Mouse (Mus musculus) left cerebral cortex, adult 9 months (tissue): Measurements from ENCODE around the gene Il20rb.
A peak's percentile ranks its signal among the peaks of the same experiment; 100 is the strongest.

Experiments used
- DNase-seq, 2 experiments: peaks; one replicate each; pipeline ENCODE4 v3.0.0; 2022; ENCODE audit warnings: low spot score in 2 of 2

Il20rb gene

DNA sequence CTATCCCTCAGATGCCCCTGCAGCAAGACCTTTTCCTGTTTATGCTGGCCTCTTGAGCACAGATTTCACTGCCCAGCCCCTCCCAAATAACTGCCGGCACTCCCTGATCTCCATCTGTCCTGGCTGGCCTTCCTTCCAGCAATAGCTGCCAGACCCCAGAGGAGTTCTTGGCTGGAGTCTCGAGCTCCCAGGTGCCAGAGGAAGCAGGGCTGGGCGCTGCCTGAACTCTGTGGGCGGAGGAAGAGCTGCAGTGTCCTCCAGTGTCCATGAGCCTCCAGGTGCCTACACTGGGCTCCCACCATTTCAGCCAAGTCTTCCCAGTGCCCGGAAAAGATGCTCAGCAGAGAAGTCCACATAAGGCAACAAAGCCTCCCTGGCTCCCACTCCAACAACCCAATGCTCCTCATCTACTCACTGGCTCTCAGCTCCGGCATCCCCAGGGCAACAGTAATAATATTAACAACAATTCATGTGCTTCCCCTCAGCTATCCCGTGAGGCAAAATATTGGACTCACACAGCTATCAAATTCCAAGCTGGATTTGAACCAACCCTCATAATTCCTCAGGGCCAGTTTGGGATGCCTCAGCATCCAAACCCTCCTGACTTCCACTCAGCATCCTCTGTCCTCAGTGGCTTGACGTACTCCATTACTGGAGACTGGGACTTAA is 15.5 kb downstream of the Il20rb start:
- no peak for DNase-seq

DNA sequence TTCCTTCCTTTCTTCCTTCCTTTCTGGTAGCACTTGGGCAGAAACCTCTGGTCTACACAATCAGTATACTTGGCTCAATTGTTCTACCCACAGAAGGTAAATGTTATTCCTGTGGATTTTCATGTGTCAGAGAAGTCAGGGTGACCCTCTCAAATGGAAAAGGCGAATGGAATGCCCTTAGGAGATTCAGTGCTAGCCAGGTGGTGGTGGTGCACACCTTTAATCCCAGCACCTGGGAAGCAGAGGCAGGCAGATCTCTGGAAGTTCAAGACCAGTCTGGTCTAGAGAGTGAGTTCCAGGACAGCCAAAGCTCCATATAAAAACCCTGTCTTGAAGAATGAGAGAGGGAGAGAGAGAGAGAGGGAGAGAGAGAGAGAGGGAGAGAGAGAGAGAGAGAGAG is 16.4 kb downstream of the Il20rb start:
- no peak for DNase-seq

DNA sequence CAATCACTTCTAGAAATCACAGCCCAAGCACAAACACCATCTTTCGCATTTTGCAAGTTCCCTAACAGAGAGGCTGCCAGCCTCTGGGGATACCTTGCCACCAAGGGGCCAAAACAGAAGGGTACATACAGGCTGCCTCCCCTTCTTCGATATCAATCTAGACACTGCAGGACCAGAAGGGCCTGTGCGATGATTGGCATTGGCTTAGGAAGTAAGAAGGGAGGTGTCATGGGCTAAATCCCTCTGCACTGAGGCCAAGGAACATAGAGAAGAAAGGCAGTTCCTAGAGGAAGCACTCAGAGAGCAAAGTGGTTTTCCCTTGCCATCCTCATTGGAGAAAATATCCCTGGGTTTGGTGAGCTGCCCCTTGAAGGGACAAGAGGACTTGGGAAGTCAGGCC is 16.9 kb downstream of the Il20rb start:
- DNase-seq, result no peak

DNA sequence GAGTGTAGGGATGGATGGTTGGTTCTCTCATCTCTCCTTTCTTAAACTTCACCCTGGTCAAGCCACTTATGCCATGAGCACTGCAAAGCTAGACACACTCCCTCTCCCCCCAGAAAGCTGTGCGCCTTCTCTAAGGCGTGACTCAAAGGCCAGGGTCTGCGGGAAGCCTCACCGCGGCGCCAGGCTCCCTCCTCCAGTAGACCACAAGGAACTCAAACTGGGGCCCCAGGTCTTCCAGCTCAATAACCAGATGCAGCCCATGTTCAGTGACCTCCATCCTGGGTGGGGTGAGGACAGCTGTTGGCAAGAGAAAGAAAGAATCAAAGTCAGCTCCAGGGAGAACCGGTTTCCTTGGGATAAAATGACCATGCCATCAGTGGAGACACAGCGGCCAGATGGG is 18.4 kb downstream of the Il20rb start:
- no peak for DNase-seq

DNA sequence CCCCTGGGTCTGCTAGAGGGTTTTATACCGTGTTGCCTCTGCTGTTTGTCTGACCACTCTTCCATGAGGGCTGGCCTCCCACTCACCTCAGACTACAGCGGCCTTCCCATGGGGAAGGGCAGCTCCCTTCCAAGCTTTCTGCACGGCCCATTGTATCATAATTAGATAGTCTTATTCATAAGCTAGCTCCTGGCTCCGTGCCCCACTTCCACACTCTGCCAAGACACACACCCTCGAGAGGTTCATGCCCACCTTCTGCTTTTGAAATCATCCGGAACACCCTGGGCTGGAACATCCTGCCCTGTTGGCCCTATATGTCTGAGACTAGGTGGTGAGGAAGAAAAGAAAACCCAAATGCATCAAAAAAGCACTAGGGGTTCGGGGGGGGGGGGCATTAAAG is 18.9 kb downstream of the Il20rb start:
- DNase-seq, result peak in 1 of 2 experiments; percentile 15

DNA sequence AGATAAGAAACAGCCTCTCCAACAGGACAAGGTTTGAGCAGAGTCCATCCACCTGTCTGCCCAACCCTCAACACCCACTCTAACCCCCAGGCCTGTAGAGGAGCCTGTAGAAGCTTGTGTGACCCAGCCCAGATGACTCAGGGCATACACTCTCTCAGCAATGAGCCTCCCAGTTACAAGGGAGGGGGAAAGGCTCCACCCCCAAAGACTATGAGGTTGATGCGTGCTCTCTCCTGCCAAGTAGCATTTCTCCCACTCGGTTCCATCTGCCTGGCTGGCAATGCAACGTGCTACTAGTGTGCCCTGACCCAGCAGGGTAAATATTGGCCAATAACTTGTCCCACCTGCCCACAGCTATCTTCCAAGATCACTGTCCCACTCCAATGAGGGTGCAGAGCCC is 19.8 kb downstream of the Il20rb start:
- no peak for DNase-seq

DNA sequence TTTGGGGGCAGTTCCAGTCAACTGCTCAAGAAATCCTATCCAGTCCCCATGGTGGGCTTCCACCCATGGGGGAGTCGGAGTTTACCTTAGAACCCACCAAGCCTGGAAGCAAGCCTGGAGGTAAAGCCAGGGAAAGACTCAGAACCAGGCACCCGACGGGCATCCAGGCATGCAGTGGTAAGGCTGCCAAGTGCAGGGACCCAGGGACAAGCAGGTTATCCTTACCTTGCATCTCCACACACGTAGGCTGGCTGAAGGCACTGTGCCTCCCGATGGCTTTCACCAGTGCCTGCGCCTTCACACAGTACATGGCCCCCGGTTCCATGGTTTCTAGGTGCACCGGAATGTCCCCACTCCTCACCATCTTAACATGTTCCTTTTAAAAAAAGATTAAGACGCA is 20.6 kb downstream of the Il20rb start:
- no peak for DNase-seq

DNA sequence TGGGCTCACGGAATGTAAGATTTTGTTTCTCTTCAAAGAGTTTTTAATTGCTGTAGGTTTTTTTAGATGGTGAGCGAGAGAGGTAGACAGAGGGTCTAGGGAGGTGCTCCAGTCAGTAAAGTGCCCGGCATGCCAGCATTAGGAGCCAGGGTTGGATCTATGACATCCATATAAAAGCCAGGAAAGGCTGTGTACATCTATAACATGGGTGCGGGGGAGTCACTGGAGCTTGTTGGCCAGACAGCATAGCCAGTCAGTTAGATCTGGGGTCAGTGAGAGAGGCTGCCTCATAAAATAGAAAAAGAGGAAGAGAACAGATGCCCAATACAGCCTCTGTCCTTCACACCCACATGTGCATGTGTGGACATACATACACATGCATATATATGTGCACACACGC is 21.2 kb downstream of the Il20rb start:
- no peak for DNase-seq

DNA sequence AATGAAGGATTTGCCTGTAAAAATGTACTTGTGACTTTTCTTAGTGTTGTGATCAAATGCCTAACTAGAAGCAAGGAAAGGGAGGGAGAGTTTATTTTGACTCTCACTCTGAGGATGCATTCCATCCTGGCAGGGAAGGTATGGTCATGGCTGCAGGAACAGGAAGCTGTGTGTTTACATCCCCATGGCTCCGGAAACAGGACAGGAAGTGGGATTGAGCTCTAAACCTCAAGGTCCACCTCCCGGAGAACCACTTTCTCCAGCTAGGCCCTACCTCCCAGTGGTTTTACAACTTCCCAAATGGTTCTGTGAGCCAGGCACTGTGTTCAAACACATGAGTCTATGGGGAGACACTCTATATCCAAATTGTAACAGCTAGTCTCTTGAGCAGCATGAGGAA is 22.8 kb downstream of the Il20rb start:
- no peak for DNase-seq

DNA sequence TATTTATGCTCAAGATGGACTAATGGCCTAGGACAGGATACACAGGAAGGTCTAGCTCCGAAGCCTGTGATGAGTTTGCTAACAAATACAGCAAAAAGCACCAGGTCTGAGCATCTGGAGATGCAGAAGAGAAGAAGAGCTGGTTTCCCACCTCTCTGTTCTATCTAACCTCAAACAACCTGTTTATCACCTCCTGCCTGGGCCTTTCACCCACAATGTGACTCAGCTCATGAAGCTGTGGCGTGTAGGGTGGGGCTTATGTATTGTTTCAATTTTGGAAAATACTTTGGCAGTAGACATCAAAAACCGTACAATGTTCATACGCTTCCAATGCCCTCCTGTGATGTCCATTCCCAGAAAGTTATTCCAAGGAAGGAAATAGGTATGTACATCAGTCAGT is 24.5 kb downstream of the Il20rb start:
- no peak for DNase-seq

DNA sequence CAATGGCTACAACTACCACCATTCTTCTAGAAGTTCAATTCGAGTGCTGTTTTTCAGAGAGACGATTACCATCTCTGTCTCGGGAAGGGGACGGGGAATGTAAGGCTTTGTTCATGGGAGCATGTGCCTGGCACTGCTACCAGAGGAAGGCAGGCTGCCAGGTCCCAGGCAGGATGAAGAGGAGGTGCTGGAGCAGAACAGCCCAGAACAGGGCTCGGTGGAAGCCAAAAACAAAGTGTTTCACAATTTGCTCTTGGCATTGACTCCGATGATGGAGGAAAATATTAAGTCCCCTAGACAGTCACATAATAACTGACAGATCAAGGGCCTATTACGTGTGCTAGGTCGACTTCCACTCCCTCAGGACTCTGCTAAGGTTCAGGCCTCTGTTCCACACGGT is 24.9 kb downstream of the Il20rb start:
- peak in 1 of 2 experiments; percentile 31 for DNase-seq

DNA sequence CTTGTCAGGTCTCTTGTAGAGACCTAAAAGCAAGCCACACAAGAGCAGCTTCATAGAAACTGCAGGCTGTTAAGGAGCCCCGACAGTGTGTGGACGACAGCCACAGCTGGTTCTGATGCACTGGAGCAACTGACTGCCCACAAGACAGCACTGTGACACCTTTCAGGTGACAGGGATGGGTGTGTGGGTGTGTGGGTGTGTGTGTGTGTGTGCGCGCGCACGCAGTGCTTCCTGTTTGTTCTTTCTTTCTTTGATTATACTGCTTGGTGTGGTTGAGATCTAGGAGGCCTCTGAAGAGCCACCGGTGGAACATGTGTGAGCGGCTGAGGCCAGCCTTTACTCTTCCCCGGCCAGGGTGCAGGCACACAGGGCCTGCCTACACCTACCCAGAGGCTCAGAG is 26.4 kb downstream of the Il20rb start:
- no peak for DNase-seq

DNA sequence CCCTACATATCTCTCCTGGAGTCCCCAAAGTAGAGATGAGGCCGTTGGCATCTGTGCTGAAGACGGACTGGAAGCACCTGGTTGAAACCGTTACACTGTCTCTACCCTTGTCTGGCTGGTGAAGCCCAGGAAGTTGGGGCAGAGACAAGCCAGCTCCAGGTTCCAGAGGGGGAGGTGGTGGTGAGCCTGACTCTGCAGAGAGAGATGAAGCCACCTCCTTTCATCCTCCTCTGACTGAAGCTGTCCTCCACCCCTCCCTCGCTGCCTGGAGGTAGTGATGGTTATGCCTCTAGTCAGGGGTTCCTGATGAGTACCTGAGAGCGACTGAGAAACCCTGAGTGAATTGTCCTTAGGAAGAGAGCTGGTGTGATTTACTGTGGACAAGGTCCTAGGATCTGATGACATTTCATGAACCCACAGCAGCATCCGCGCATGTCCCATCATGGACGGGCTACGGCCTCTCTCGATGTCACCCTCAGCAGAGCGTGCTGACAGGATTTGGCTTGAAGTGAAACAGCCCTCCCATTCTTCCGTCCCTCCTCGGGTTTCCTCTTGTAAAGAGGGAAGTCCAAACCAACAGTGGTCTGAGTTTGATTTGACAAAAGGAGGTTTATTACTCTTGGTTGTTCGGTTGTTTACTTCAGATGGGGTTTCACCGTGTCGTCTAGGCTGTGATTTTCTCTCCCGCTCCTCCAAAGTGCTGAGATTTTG is 28.5 kb downstream of the Il20rb start:
- DNase-seq, result no peak

DNA sequence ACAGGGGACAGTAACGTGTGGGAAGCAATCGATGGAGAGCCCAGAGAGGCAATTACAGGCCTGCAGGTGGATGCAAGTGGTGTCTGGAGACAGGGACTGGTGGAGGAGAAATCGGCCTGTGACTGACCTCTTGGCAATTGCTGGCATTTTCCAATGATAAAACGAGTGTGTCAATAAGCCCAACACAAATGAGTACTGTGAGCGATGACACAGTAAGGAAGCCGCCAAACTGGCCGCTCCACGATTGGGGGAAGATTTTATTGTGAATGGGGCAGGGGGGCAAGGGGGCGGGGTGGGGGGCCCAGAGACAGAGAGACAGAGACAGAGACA is 32.0 kb downstream of the Il20rb start:
- no peak for DNase-seq

DNA sequence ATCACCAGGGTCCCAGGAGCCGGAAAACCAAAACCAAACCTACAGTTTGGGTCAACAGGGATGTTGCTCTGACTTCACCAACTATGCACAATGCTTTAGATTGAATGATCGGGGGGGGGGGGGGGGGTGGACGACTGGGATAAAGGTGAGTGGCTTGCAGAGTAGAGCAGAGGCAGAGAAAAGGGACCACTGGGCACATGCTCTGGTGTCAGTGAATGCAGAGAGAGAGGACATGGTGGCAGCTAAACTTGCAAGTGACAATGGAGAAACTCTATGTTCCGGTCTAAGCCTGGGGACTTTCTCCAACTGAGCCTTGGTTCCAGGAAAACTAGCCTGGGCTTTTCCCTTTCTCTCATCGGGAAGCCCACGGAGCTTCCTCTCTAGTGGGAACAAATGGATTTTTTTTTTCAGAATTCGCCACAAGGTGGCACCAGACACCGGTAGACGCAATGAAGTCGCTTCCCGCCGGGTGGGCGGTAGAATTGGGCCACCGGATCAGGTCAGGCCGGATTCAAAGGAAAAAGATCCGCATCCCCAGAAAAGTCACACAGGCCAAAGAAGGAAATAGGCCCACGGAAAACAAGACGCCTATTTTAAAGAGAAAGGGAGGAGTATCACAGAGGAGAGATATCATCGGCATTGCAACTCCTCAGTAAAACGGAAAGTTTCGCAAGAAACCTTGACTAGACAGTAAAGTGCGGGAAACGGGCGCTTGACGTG is 32.5 kb downstream of the Il20rb start:
- peak in 1 of 2 experiments; percentile 72 for DNase-seq

DNA sequence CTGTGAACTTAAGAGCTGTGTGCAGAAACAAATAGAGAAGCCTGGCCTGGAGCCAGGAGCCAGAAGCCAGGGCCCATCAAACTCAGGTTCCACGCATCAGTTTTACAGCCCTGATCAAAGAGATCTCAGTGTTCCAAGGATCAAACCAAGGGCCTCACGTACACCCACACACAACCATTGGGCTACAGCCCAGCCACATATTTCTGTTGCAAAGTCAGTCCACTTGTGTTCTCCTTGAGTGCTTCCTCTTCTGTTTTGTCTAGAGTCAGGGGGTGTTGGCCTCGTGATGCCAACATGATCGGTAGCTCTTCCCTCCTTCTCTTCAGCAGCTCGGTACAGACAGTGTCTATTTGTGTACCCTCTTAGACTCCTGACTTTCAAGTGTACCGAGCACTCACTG is 34.2 kb downstream of the Il20rb start:
- peak in 1 of 2 experiments; percentile 21 for DNase-seq

DNA sequence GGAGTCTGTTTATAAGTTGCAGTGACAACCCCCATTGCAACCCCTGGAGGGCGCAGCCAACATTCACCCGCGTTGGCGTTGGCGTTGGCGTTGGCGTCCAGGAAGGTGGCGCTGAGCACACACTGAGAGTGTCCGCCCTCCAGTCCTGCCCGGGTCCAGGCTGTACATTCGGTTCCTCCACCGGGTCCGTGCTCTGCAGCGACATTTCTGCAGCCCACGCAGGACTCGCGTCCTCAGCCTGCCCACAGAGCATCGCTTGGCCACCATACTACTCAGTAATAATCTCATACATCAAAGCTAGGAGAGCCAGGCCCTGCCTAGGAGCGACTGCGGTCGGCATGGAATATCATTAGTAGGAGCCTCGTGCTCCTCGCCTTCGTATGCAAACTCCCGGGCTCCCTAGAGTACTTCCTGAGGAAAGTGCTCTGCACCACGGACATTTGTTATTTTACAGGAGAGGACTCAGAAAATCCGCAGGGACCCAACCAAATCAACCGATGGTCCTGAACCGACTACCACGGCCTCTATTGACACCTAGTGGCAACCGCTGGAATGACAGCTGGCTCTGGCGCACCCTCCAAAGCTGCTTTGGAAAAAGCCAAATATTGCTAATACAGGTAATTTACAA is 40.4 kb downstream of the Il20rb start:
- peak in 1 of 2 experiments; percentile 78 for DNase-seq

DNA sequence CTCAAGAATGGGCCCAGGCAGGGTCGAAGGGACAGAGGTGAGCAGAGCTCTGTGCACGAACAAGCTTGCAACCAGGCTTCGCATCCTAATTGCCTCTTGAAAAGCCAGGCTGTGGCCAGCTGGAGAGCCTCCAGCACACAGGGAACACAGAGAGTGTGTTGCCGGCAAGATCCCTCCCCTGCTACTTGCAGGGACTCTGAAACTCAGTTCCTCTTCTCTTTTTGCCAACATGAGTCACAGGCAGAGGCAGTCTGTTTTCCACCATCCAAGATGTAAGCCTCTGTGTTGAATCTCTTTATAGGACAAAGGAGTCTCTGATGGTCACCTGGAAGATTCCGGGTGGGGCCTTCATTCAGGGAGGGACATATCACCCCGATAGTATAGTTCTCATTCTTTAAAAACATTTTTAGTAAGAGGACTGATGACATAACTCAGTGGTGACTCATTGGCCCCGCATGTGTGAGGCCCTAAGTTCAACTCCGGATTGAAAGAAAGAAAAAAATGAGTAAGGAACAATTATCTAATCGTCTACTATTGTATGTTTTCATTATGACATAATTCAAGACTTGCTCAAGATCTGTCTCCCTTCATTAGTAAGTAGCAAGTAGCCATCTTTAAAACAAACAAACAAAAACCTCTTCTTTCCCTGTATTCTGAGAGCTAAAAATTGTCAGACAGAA is 46.3 kb downstream of the Il20rb start:
- DNase-seq, result peak in 1 of 2 experiments; percentile 47

DNA sequence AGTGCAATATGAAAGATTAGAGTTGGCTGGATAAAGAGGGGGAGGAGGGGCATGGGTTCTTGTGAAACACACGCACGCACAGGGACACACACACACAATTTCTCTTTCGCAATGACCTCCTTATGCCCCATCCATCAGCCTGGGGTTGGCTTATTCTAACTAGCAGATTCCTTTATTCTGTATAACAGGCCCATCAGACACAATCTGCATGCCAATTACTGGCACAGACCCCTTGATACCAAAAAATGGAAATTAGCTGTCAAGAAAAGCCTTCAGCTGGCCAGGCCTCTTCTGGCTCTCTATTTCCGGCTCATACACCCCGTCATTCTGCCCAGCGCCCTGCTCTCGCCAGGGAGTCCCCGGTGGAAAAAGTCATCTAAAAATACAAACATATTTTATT is 47.1 kb downstream of the Il20rb start:
- no peak for DNase-seq

DNA sequence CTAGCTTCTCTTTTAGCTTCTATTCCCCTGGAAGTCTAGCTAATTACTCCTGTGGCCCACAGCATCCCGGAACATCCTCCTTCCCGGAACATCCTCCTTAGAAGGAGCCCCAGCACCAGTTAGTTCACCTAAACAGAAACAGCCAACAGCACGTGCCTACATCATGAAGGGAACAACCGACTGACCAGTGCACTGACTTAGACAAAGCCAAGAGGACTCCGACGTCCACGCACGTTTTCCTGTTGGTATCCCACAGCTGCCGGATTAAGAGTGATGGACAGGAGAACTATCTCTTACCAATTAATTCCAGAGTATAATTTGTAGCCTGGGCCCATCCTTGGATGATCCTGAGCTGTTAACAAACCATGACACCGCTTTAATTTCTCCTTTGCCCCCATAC is 47.6 kb downstream of the Il20rb start:
- DNase-seq, result no peak

DNA sequence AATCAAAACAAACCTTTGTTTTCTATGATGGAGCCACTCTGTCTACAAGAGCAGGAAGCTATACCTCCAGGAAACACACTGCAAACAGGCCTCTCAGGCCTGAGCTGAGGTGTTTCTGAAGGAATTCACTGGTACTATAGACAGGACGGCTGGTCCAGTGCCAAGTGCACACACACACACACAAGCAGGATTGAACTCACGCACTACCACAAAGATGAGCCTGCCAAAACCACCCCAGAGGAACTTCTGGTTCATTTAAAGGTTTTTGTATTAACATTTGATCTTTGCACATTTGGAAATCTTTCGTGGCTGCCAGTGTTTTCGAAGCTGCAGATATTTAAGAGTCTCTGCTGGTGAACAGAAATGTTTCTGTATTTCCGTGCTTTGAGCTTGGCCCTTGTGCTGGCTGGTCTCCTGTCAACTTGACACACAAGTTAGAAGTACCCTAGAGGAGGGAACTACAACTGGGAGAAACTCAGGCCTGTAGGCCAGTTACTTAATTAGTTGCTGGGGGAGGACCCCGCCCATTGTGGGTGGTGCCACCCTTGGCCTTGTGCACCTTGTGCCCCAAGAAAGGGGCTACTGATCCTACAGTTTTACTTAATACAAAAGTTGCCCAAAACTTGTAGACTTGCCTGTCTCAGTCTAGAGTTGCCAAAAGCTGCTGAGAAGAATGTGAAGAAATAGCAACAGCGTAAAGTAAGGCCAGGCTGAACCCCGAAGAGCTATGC is 49.6 kb downstream of the Il20rb start:
- DNase-seq, result no peak
